Mouse (Mus musculus): ENCODE measurements around the gene Cabp2. TPM values are rescaled to one million over a fixed set of nuclear protein-coding genes. Genes with fewer than 3 reads are reported as not detected.
A peak's percentile ranks its signal among the peaks of the same experiment; 100 is the strongest.
"Not testable (repeated sequence)": the region's sequence is repeated elsewhere in the genome, so short reads cannot be mapped to it uniquely, and the experiment has no call there.

The Cabp2 gene
- polyA plus RNA-seq, 1 experiment from 2014 or later: not detected

- no peaks in the 10 kb centered on the region for H3K27me3 ChIP-seq (ENCODE audit: control insufficient read depth, insufficient read depth, low read length)
- peaks cover 65% of the 10 kb centered on the region for H3K36me3 ChIP-seq (ENCODE audit: control insufficient read depth, insufficient read depth, low read length)
- no peak overlapping the region for H3K27ac ChIP-seq (replicated peaks; ENCODE audit: low read depth, low read length)
- H3K4me2 ChIP-seq (ENCODE audit: low read length): no peak overlapping the region
- no peak overlapping the region for H3K4me3 ChIP-seq (replicated peaks; ENCODE audit: low read depth, low read length)
- no peak for DNase-seq
- H3K9me3 ChIP-seq (ENCODE audit: control insufficient read depth, low read length): no peaks in the 10 kb centered on the region
- ATAC-seq (ENCODE audit: low FRiP score, low TSS enrichment): no peak
- H3K9ac ChIP-seq (replicated peaks; ENCODE audit: low read length): no peak overlapping the region
- WGBS: 85% methylated on average over 11 of the region's 11 CpGs
- peaks cover 7% of the 10 kb centered on the region for H3K4me1 ChIP-seq (ENCODE audit: control insufficient read depth, insufficient read depth, low read length)
These were observed 34.4 kb downstream of the Cabp2 start for GRCm38 (mm10) chr19:4115816-4116215.

DNA sequence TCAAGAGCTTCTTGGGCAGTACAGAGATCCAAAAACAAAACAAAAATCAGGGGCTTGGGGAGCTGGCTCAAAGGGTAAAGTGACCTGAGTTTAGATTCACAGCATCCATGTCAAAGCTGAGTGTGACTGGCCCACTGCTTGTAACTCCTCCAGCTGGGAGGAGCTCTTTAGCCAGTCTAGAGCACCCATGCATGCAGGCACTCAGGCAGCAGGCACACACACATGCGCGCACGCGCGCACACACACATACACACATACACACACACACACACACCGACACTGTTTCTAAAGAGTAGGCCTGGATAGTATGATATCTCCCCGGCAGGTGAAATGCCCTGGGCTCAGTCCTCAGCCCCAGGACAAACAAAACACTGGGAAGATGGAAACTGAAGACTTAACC is 35.6 kb downstream of the Cabp2 start:
- Histone ChIP-seq H3K4me3 (replicated peaks; ENCODE audit: low read depth, low read length) (no peak overlapping the region), H3K27ac (replicated peaks; ENCODE audit: low read depth, low read length) (no peak overlapping the region), H3K4me1 (ENCODE audit: control insufficient read depth, insufficient read depth, low read length) (peaks cover 7% of the 10 kb centered on the region), H3K9me3 (ENCODE audit: control insufficient read depth, low read length) (no peaks in the 10 kb centered on the region), H3K4me2 (ENCODE audit: low read length) (no peak overlapping the region), H3K27me3 (ENCODE audit: control insufficient read depth, insufficient read depth, low read length) (no peaks in the 10 kb centered on the region), H3K36me3 (ENCODE audit: control insufficient read depth, insufficient read depth, low read length) (peaks cover 54% of the 10 kb centered on the region), H3K9ac (replicated peaks; ENCODE audit: low read length) (no peak overlapping the region)
- DNase-seq (no peak), ATAC-seq (ENCODE audit: low FRiP score, low TSS enrichment) (no peak)
- WGBS: 96% methylated on average over 7 of the region's 7 CpGs

GRCm38 (mm10) chr19:4118350-4118749 is 37.0 kb downstream of the Cabp2 start:
- Histone ChIP-seq H3K9ac (replicated peaks; ENCODE audit: low read length) (no peak overlapping the region), H3K36me3 (ENCODE audit: control insufficient read depth, insufficient read depth, low read length) (peaks cover 42% of the 10 kb centered on the region), H3K4me1 (ENCODE audit: control insufficient read depth, insufficient read depth, low read length) (peaks cover 7% of the 10 kb centered on the region), H3K27ac (replicated peaks; ENCODE audit: low read depth, low read length) (no peak overlapping the region), H3K9me3 (ENCODE audit: control insufficient read depth, low read length) (no peaks in the 10 kb centered on the region), H3K4me2 (ENCODE audit: low read length) (no peak overlapping the region), H3K4me3 (replicated peaks; ENCODE audit: low read depth, low read length) (no peak overlapping the region), H3K27me3 (ENCODE audit: control insufficient read depth, insufficient read depth, low read length) (no peaks in the 10 kb centered on the region)
- DNase-seq: no peak
- WGBS: 98% methylated on average over 2 of the region's 2 CpGs
- no peak for ATAC-seq (ENCODE audit: low FRiP score, low TSS enrichment)

DNA sequence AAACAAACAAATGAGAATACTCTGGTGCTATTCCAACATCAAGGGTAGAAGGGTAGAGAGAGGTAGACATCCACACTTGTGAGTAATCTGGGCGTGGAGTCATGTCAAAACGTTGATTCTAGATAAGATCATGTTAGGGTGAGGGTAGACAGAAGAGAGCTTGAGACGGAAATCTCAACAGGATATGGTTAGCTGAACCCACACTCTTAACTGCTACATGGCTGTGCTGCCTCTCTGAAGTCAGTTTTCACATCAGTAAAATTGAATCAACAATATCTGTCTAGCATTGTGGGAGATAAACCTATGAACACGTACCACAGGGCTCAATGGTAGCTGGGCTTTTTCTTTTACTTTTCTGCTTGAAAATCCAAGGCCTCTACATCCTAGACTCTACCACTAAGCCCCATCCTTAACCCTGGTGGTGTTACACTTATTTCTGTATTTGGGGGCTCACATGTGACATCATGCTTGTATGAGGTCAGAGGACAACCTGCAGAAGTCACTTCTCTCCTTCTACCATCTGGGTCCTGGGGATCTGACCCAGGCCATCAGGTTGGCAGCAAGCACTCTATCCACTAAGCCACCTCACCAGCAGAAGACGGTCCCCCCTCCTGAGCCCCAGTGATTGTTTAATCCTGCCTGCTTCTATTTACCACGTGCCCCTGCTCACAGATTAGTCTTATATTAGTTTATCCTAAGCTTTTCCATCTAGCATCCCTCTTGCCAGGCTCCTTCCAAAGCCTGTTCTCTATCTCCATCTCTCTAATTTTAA is 38.5 kb downstream of the Cabp2 start:
- Histone ChIP-seq H3K9me3 (ENCODE audit: control insufficient read depth, low read length) (no peaks in the 10 kb centered on the region), H3K4me1 (ENCODE audit: control insufficient read depth, insufficient read depth, low read length) (peaks cover 7% of the 10 kb centered on the region), H3K4me2 (ENCODE audit: low read length) (peak overlapping the region; percentile 53), H3K4me3 (replicated peaks; ENCODE audit: low read depth, low read length) (no peak overlapping the region), H3K27me3 (ENCODE audit: control insufficient read depth, insufficient read depth, low read length) (no peaks in the 10 kb centered on the region), H3K27ac (replicated peaks; ENCODE audit: low read depth, low read length) (no peak overlapping the region), H3K36me3 (ENCODE audit: control insufficient read depth, insufficient read depth, low read length) (peaks cover 26% of the 10 kb centered on the region), H3K9ac (replicated peaks; ENCODE audit: low read length) (no peak overlapping the region)
- no peak for ATAC-seq (ENCODE audit: low FRiP score, low TSS enrichment)
- DNase-seq: no peak
- 90% methylated on average over 6 of the region's 6 CpGs for WGBS

DNA sequence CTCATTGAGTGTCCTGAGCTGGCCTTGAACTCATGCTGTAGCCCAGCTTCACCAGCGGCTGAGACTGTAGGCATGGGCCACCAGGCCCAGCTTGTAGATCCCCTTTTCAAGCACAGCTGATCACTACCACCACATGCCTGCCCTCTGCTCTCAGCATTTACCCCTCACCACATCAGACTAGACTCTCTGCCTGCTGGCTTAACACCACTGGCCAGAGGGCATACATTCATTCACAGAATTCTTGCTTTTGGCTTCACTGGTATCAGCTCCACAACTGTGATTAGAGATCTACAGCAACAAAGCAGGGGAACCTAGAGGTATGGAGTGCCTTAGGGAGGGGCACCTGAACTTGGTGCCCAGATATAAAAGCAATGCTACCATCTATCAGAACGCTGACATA is 39.1 kb downstream of the Cabp2 start:
- peak overlapping the region; percentile 53 for H3K4me2 ChIP-seq (ENCODE audit: low read length)
- WGBS: 96% methylated on average over 2 of the region's 2 CpGs
- DNase-seq (no peak), ATAC-seq (ENCODE audit: low FRiP score, low TSS enrichment) (no peak)
- peaks cover 20% of the 10 kb centered on the region for H3K36me3 ChIP-seq (ENCODE audit: control insufficient read depth, insufficient read depth, low read length)
- no peak overlapping the region for H3K27ac ChIP-seq (replicated peaks; ENCODE audit: low read depth, low read length)
- no peaks in the 10 kb centered on the region for H3K27me3 ChIP-seq (ENCODE audit: control insufficient read depth, insufficient read depth, low read length)
- H3K4me3 ChIP-seq (replicated peaks; ENCODE audit: low read depth, low read length): peak overlapping the region; percentile 46
- no peak overlapping the region for H3K9ac ChIP-seq (replicated peaks; ENCODE audit: low read length)
- H3K4me1 ChIP-seq (ENCODE audit: control insufficient read depth, insufficient read depth, low read length): peaks cover 7% of the 10 kb centered on the region
- H3K9me3 ChIP-seq (ENCODE audit: control insufficient read depth, low read length): no peaks in the 10 kb centered on the region

- Histone ChIP-seq H3K9me3 (ENCODE audit: control insufficient read depth, low read length) (no peaks in the 10 kb centered on the region), H3K4me2 (ENCODE audit: low read length) (peak overlapping the region; percentile 53), H3K9ac (replicated peaks; ENCODE audit: low read length) (peak overlapping the region; percentile 62), H3K4me1 (ENCODE audit: control insufficient read depth, insufficient read depth, low read length) (peaks cover 7% of the 10 kb centered on the region), H3K27ac (replicated peaks; ENCODE audit: low read depth, low read length) (peak overlapping the region; percentile 90), H3K4me3 (replicated peaks; ENCODE audit: low read depth, low read length) (peak overlapping the region; percentile 46), H3K27me3 (ENCODE audit: control insufficient read depth, insufficient read depth, low read length) (no peaks in the 10 kb centered on the region), H3K36me3 (ENCODE audit: control insufficient read depth, insufficient read depth, low read length) (peaks cover 13% of the 10 kb centered on the region)
- ATAC-seq (ENCODE audit: low FRiP score, low TSS enrichment) (peak; percentile 85), DNase-seq (peak; percentile 99)
- WGBS: 3% methylated on average over 38 of the region's 38 CpGs
These were observed 39.9 kb downstream of the Cabp2 start for GRCm38 (mm10) chr19:4121097-4121805.

GRCm38 (mm10) chr19:4121896-4122295 is 40.5 kb downstream of the Cabp2 start:
- H3K4me3 ChIP-seq (replicated peaks; ENCODE audit: low read depth, low read length); H3K36me3 ChIP-seq (ENCODE audit: control insufficient read depth, insufficient read depth, low read length); ATAC-seq (ENCODE audit: low FRiP score, low TSS enrichment); H3K9ac ChIP-seq (replicated peaks; ENCODE audit: low read length); H3K27me3 ChIP-seq (ENCODE audit: control insufficient read depth, insufficient read depth, low read length); H3K9me3 ChIP-seq (ENCODE audit: control insufficient read depth, low read length); DNase-seq: not testable (repeated sequence)
- peak overlapping the region; percentile 53 for H3K4me2 ChIP-seq (ENCODE audit: low read length)
- peaks cover 13% of the 10 kb centered on the region for H3K4me1 ChIP-seq (ENCODE audit: control insufficient read depth, insufficient read depth, low read length)
- H3K27ac ChIP-seq (replicated peaks; ENCODE audit: low read depth, low read length): peak overlapping the region; percentile 90; the same call in 1 of the 2 replicates
- WGBS: 66% methylated on average over 6 of the region's 6 CpGs

- no peaks in the 10 kb centered on the region for H3K9me3 ChIP-seq (ENCODE audit: control insufficient read depth, low read length)
- peaks cover 17% of the 10 kb centered on the region for H3K4me1 ChIP-seq (ENCODE audit: control insufficient read depth, insufficient read depth, low read length)
- DNase-seq: no peak
- H3K9ac ChIP-seq (replicated peaks; ENCODE audit: low read length): no peak overlapping the region
- no peak for ATAC-seq (ENCODE audit: low FRiP score, low TSS enrichment)
- WGBS: 80% methylated on average over 7 of the region's 7 CpGs
- H3K27me3 ChIP-seq (ENCODE audit: control insufficient read depth, insufficient read depth, low read length): no peaks in the 10 kb centered on the region
- no peak overlapping the region for H3K27ac ChIP-seq (replicated peaks; ENCODE audit: low read depth, low read length)
- H3K4me2 ChIP-seq (ENCODE audit: low read length): no peak overlapping the region
- H3K36me3 ChIP-seq (ENCODE audit: control insufficient read depth, insufficient read depth, low read length): peaks cover 8% of the 10 kb centered on the region
- H3K4me3 ChIP-seq (replicated peaks; ENCODE audit: low read depth, low read length): no peak overlapping the region
These were observed 41.3 kb downstream of the Cabp2 start for GRCm38 (mm10) chr19:4122411-4123370.
